Mouse (Mus musculus) MEL (cell line): Measurements from ENCODE around the gene Sema3a.

Source experiments
- CTCF ChIP-seq, 3 experiments: IDR thresholded peaks in 2 of 3; conservative IDR thresholded peaks in 1 of 3; 2 replicates each; pipeline ENCODE4 v1.5.1; 2011 to 2012; ENCODE audit warnings: low read length in 3 of 3, low read depth in 2 of 3, mild to moderate bottlenecking in 2 of 3, improper control_type of control experiment in 1 of 3, inconsistent platforms in 1 of 3, mixed read lengths in 1 of 3, moderate library complexity in 1 of 3; ENCODE audit not compliant: control insufficient read depth in 1 of 3, insufficient read depth in 1 of 3, poor library complexity in 1 of 3, severe bottlenecking in 1 of 3
- ETS1 ChIP-seq: IDR thresholded peaks from 2 replicates; pipeline ENCODE4 v1.6.1; 2012; ENCODE audit warnings: low read depth, mild to moderate bottlenecking, inconsistent platforms, low read length, improper control_type of control experiment, moderate library complexity
- GATA1 ChIP-seq: IDR thresholded peaks from 2 replicates; pipeline ENCODE4 v1.6.1; 2011; ENCODE audit warnings: low read depth, low read length, improper control_type of control experiment
- JUND ChIP-seq: IDR thresholded peaks from 2 replicates; pipeline ENCODE4 v1.6.1; 2011; ENCODE audit warnings: low read depth, mild to moderate bottlenecking, improper control_type of control experiment, low read length
- MEF2A ChIP-seq: IDR thresholded peaks from 2 replicates; pipeline ENCODE4 v1.6.1; 2014; ENCODE audit warnings: low read depth, mild to moderate bottlenecking, inconsistent platforms, low read length, improper control_type of control experiment; ENCODE audit not compliant: poor library complexity, insufficient replicate concordance, severe bottlenecking; ENCODE audit errors: extremely low read depth
- POLR2AphosphoS5 ChIP-seq: IDR thresholded peaks from 2 replicates; pipeline ENCODE4 v1.6.1; 2012; ENCODE audit warnings: low read depth, borderline replicate concordance, mild to moderate bottlenecking, inconsistent platforms, low read length, moderate library complexity, mixed read lengths

- TF ChIP-seq ETS1 (no peak), JUND (no peak), GATA1 (no peak), MEF2A (no peak), POLR2AphosphoS5 (no peak), CTCF (IDR thresholded peaks at IDR 0.05 in 2 of 3, conservative IDR thresholded peaks at IDR 0.05 in 1 of 3; ENCODE audit: control insufficient read depth in 1 of 3, insufficient read depth in 1 of 3, low read depth in 2 of 3, low read length in 3 of 3, poor library complexity in 1 of 3, severe bottlenecking in 1 of 3) (no peak)
These were observed 303.5 kb downstream of the Sema3a start for GRCm38 (mm10) chr5:13428702-13429101.
